Comparison of ENCODE assay signal across 8 mouse cellular contexts in the genomic region with DNA sequence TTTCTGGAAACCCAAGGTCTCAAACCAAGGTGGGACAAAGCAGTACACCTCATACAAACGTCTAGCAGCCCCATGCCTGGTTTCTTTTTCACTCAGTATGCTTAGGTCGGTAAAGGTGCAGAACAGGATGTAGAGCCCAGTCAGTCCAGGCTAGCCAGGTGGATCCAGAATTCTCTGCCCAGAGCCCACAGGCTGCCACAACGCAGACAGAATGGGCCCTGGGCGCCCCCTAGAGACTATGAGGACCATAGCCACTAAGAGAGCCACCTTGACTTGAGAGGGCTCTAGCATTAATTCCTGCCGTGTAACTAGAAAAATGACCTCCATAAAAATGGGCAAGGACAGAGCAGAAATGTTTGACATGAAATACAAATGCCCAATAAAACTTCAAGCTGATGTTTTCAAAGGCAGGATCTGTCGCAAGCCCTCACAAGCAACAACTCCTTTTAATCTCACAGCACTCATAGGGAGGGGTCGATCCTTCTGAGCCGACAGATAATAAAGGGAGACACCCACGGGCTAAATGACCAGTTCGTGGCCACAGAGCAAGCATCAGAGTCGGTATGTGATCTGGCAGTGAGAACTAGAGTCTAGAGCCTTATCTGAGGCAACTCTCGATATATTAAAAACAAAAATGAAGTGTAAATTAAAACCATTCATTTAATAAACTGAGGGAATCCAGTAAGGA. TPM values are rescaled to one million over a fixed set of nuclear protein-coding genes. Genes with fewer than 3 reads are reported as not detected.
DNase-seq lines count a peak whose midpoint lies in the region; ATAC-seq lines count a peak whose summit lies in the region.
"Had no signal": no experiment of that assay in that cellular context is flagged by ENCODE, and none has a peak within 500 bp of the region (broad histone marks: within the 10 kb centered on the region; RNA-seq: fewer than 3 reads in every experiment).

No protein-coding gene starts in this region.

- 29% methylated on average over 12 of the region's 12 CpGs for WGBS in liver, embryonic 11.5 days

- ATAC-seq in granulocyte monocyte progenitor cell, adult 5-6 weeks (replicated peaks; ENCODE audit: poor library complexity, severe bottlenecking) = peak; percentile 79
- 0 out of 2 replicates have a peak, but pooled peaks have one; percentile 26 for ATAC-seq in liver, embryonic 11.5 days (replicated peaks; ENCODE audit: low FRiP score)

- peak; percentile 70 for DNase-seq in ES-CJ7 (ENCODE audit: low read depth, low spot score)
- DNase-seq in adrenal gland, adult 18-20 months (ENCODE audit: low spot score in 2 of 2) = peak; percentile 55 to 59
- peak; percentile 70 for DNase-seq in embryo, embryonic 10 days (ENCODE audit: low spot score)
- DNase-seq in kidney, postnatal 10 days = peak; percentile 78
- peak; percentile 40 for DNase-seq in liver, embryonic 11.5 days (ENCODE audit: low spot score)
- peak; percentile 64 to 72 for DNase-seq in right cerebral cortex, postnatal 10 days (ENCODE audit: low spot score in 2 of 2)

- H3K9ac ChIP-seq in liver, embryonic 11.5 days (ENCODE audit: low read depth, low read length) = no peak overlapping the region
- H3K9ac ChIP-seq: heart, embryonic 13.5 days had no signal

- no peaks in the 10 kb centered on the region for H3K27me3 ChIP-seq in liver, embryonic 11.5 days (replicated peaks; ENCODE audit: control insufficient read depth, insufficient read depth, low read length)

- no peak overlapping the region for H3K4me3 ChIP-seq in liver, embryonic 11.5 days (ENCODE audit: low read depth, low read length)
- H3K4me3 ChIP-seq: heart, embryonic 13.5 days had no signal

- H3K4me2 ChIP-seq in liver, embryonic 11.5 days = 0 out of 2 replicates have a peak overlapping the region, but pooled peaks have one; percentile 6
- H3K4me2 ChIP-seq: heart, embryonic 13.5 days had no signal

- no peak overlapping the region for H3K27ac ChIP-seq in liver, embryonic 11.5 days (ENCODE audit: low read depth, low read length)
- H3K27ac ChIP-seq: heart, embryonic 13.5 days had no signal

- H3K9me3 ChIP-seq in liver, embryonic 11.5 days (ENCODE audit: control insufficient read depth, low read length) = no peaks in the 10 kb centered on the region
- H3K9me3 ChIP-seq: heart, embryonic 13.5 days had no signal

- H3K36me3 ChIP-seq in liver, embryonic 11.5 days (ENCODE audit: control insufficient read depth, insufficient read depth, low read length) = no peaks in the 10 kb centered on the region
- H3K36me3 ChIP-seq: heart, embryonic 13.5 days had no signal

- 0 out of 2 replicates have a peak, but pooled peaks cover 3% of the 10 kb centered on the region for H3K4me1 ChIP-seq in liver, embryonic 11.5 days (replicated peaks; ENCODE audit: control insufficient read depth, insufficient read depth, low read length)

RNA-seq across cellular contexts. Expression of a gene that starts 11.7 kb away (rescaled TPM):
- 1 to 10 TPM; 4.0 to 5.2 TPM for total RNA-seq in adrenal gland, adult 18-20 months (2021)
- total RNA-seq in granulocyte monocyte progenitor cell, adult 5-6 weeks (2014; fragmentation: Nextera tagmentation) = 6.7 and 9.2 TPM in 2 replicates
- 6.0 and 7.8 TPM in 2 replicates for total RNA-seq in granulocyte monocyte progenitor cell, adult 5-6 weeks (2017)
- 7.9 and 9.2 TPM in 2 replicates for polyA plus RNA-seq in liver, embryonic 11.5 days (2014; fragmentation: Nextera tagmentation; extraction: Ambion mirVana)
